Mouse (Mus musculus) adrenal gland, adult 10 weeks (tissue): ENCODE measurements around the gene Casd1. TPM values are rescaled to one million over a fixed set of nuclear protein-coding genes. Genes with fewer than 3 reads are reported as not detected.

Experiments
- polyA plus RNA-seq: library from polyadenylated mRNA; stranded (reverse); fragments of 350-450 nt; fragmentation: Illumina TruSeq; extraction: RNeasy Lipid Tissue Mini Kit (QIAGEN cat#74804); gene quantifications from one replicate; pipeline ENCODE4 v1.2.3, GENCODE M21; 2014; ENCODE audit warnings: low read depth, low replicate concordance

The Casd1 gene
- 141 TPM for polyA plus RNA-seq

DNA sequence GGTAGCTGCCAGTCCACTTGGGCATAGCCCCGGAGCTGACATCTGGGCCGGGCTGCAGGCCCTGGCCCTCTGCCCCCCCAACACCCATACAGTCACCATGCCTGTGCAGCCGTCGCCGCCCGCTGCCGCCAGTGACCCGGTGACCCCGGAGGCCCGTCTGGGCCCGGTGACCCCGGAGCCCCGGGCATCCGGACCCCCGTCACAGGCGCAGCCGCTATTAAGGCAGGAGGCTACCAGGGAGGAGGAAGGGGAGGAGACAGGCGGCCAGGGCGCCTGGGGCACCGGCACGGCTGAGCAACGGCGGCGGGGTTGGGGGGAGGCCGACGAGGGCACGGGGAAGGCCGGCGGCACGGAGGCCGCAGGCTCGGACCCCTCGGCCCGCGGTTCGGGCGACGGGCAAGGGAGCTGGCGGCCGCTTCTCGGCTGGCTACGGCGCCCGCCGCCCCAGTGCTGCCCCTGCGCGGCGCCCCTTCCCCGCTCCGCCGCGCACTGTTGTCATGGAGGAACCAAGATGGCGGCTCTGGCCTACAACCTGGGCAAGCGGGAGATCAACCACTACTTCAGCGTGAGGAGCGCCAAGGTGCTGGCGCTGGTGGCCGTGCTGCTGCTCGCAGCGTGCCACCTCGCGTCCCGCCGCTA is at the start of gene Casd1:
TSS of gene Casd1 (plus strand) at position 182 of the 639 bp plus-strand sequence.

Other genes starting within 250 kb of the Casd1 start
- 43.6 TPM for gene Col1a2, start 96.0 kb upstream of the Casd1 start, polyA plus RNA-seq
- 183 TPM for gene Sgce, start 146.4 kb downstream of the Casd1 start, polyA plus RNA-seq
- 635 TPM for gene Peg10, start 146.5 kb downstream of the Casd1 start, polyA plus RNA-seq